Mouse (Mus musculus) MEL (cell line): ENCODE data around the gene Dctd. TPM values are rescaled to one million over a fixed set of nuclear protein-coding genes. Genes with fewer than 3 reads are reported as not detected.
A peak's percentile ranks its signal among the peaks of the same experiment; 100 is the strongest.

Source experiments
- DNase-seq: peaks from one replicate; pipeline ENCODE4 v3.0.0; 2011; ENCODE audit warnings: low read depth, low spot score
- H3K27ac ChIP-seq: 2 replicates; pipeline ENCODE4 v1.5.1; 2012; ENCODE audit warnings: low read depth, mild to moderate bottlenecking, control low read depth, low read length, moderate library complexity; ENCODE audit not compliant: control insufficient read depth
- H3K27me3 ChIP-seq, 2 experiments: fragments of 150-350 bp in 1 of 2; sonication (generic) in 1 of 2; 2 replicates each; pipeline ENCODE4 v1.6.1; 2012; ENCODE audit warnings: low read length in 2 of 2, mild to moderate bottlenecking in 2 of 2, improper control_type of control experiment in 1 of 2, moderate library complexity in 1 of 2; ENCODE audit not compliant: insufficient read depth in 2 of 2, control insufficient read depth in 1 of 2
- H3K36me3 ChIP-seq, 2 experiments: 2 replicates each; pipeline ENCODE4 v1.6.1; 2012 to 2014; ENCODE audit warnings: low read length in 2 of 2, improper control_type of control experiment in 1 of 2, inconsistent platforms in 1 of 2, mild to moderate bottlenecking in 1 of 2; ENCODE audit not compliant: insufficient read depth in 2 of 2, control insufficient read depth in 1 of 2
- H3K4me1 ChIP-seq, 2 experiments: fragments of 150-350 bp in 1 of 2; sonication (generic) in 1 of 2; 2 replicates each; pipeline ENCODE4 v1.6.1; 2012; ENCODE audit warnings: low read length in 2 of 2, improper control_type of control experiment in 1 of 2, mild to moderate bottlenecking in 1 of 2; ENCODE audit not compliant: insufficient read depth in 2 of 2, control insufficient read depth in 1 of 2
- H3K4me3 ChIP-seq, 2 experiments: fragments of 150-350 bp in 1 of 2; sonication (generic) in 1 of 2; 2 replicates each; pipeline ENCODE4 v1.5.1; 2012; ENCODE audit warnings: low read depth in 2 of 2, low read length in 2 of 2, mild to moderate bottlenecking in 2 of 2, moderate library complexity in 2 of 2, control low read depth in 1 of 2, improper control_type of control experiment in 1 of 2; ENCODE audit not compliant: control insufficient read depth in 1 of 2, insufficient read depth in 1 of 2
- H3K79me2 ChIP-seq: 2 replicates; pipeline ENCODE4 v1.6.1; 2012; ENCODE audit warnings: mild to moderate bottlenecking, low read length, moderate library complexity; ENCODE audit not compliant: control insufficient read depth, poor library complexity, insufficient read depth
- H3K9ac ChIP-seq: 2 replicates; pipeline ENCODE4 v1.6.1; 2012; ENCODE audit warnings: low read depth, mild to moderate bottlenecking, control low read depth, low read length, moderate library complexity; ENCODE audit not compliant: control insufficient read depth, poor library complexity, severe bottlenecking
- H3K9me3 ChIP-seq: fragments of 150-350 bp; sonication (generic); replicated peaks from 2 replicates; pipeline ENCODE4 v1.6.1; 2012; ENCODE audit warnings: mild to moderate bottlenecking, low read length, improper control_type of control experiment, moderate library complexity; ENCODE audit not compliant: insufficient read depth
- BHLHE40 ChIP-seq: IDR thresholded peaks from 2 replicates; pipeline ENCODE4 v1.6.1; 2012; ENCODE audit warnings: low read depth, mild to moderate bottlenecking, inconsistent platforms, low read length, improper control_type of control experiment, borderline replicate concordance
- CHD1 ChIP-seq: IDR thresholded peaks from 2 replicates; pipeline ENCODE4 v1.6.1; 2012; ENCODE audit warnings: low read depth, mild to moderate bottlenecking, inconsistent platforms, low read length, improper control_type of control experiment
- EP300 ChIP-seq, 2 experiments: IDR thresholded peaks; 2 replicates each; pipeline ENCODE4 v1.6.1; 2011; ENCODE audit warnings: improper control_type of control experiment in 2 of 2, low read length in 2 of 2, low read depth in 1 of 2, mild to moderate bottlenecking in 1 of 2
- ETS1 ChIP-seq: IDR thresholded peaks from 2 replicates; pipeline ENCODE4 v1.6.1; 2012; ENCODE audit warnings: low read depth, mild to moderate bottlenecking, inconsistent platforms, low read length, improper control_type of control experiment, moderate library complexity
- GATA1 ChIP-seq: IDR thresholded peaks from 2 replicates; pipeline ENCODE4 v1.6.1; 2011; ENCODE audit warnings: low read depth, low read length, improper control_type of control experiment
- JUND ChIP-seq: IDR thresholded peaks from 2 replicates; pipeline ENCODE4 v1.6.1; 2011; ENCODE audit warnings: low read depth, mild to moderate bottlenecking, improper control_type of control experiment, low read length
- MAFK ChIP-seq: IDR thresholded peaks from 2 replicates; pipeline ENCODE4 v1.6.1; 2011; ENCODE audit warnings: low read depth, mild to moderate bottlenecking, low read length, improper control_type of control experiment, borderline replicate concordance
- MXI1 ChIP-seq: IDR thresholded peaks from 2 replicates; pipeline ENCODE4 v1.6.1; 2011; ENCODE audit warnings: mild to moderate bottlenecking, low read depth, low read length, improper control_type of control experiment
- MYB ChIP-seq: IDR thresholded peaks from 2 replicates; pipeline ENCODE4 v1.6.1; 2011; ENCODE audit warnings: mild to moderate bottlenecking, low read depth, low read length, improper control_type of control experiment
- POLR2A ChIP-seq, 2 experiments: IDR thresholded peaks; 2 replicates each; pipeline ENCODE4 v1.6.1; 2011 to 2012; ENCODE audit warnings: low read length in 2 of 2, mild to moderate bottlenecking in 2 of 2, control low read depth in 1 of 2, improper control_type of control experiment in 1 of 2, low read depth in 1 of 2, moderate library complexity in 1 of 2; ENCODE audit not compliant: control insufficient read depth in 1 of 2, insufficient read depth in 1 of 2, poor library complexity in 1 of 2
- RAD21 ChIP-seq: IDR thresholded peaks from 2 replicates; pipeline ENCODE4 v1.6.1; 2011; ENCODE audit warnings: mild to moderate bottlenecking, low read depth, low read length, improper control_type of control experiment
- TAL1 ChIP-seq: IDR thresholded peaks from 2 replicates; pipeline ENCODE4 v1.6.1; 2012; ENCODE audit warnings: mild to moderate bottlenecking, inconsistent platforms, low read length, moderate library complexity, mixed read lengths
- UBTF ChIP-seq: IDR thresholded peaks from 2 replicates; pipeline ENCODE4 v1.6.1; 2012; ENCODE audit warnings: low read depth, mild to moderate bottlenecking, inconsistent platforms, low read length, improper control_type of control experiment, moderate library complexity, borderline replicate concordance; ENCODE audit not compliant: insufficient read depth
- USF1 ChIP-seq: IDR thresholded peaks from 2 replicates; pipeline ENCODE4 v1.6.1; 2014; ENCODE audit warnings: low read depth, mild to moderate bottlenecking, inconsistent platforms, low read length, improper control_type of control experiment, moderate library complexity
- ZC3H11A ChIP-seq: IDR thresholded peaks from 2 replicates; pipeline ENCODE4 v1.6.1; 2012; ENCODE audit warnings: low read depth, mild to moderate bottlenecking, inconsistent platforms, low read length, improper control_type of control experiment
- ZKSCAN1 ChIP-seq: IDR thresholded peaks from 2 replicates; pipeline ENCODE4 v1.6.1; 2012; ENCODE audit warnings: low read depth, mild to moderate bottlenecking, inconsistent platforms, low read length, improper control_type of control experiment, moderate library complexity
- ZMIZ1 ChIP-seq: IDR thresholded peaks from 2 replicates; pipeline ENCODE4 v1.6.1; 2012; ENCODE audit warnings: low read depth, mild to moderate bottlenecking, inconsistent platforms, low read length, improper control_type of control experiment, moderate library complexity
- polyA plus RNA-seq, 2 experiments: library from polyadenylated mRNA; stranded (reverse) in 1 of 2; unstranded in 1 of 2; fragments of >175 nt in 1 of 2; fragments of >200 nt in 1 of 2; gene quantifications; 2 replicates each; pipeline versions ENCODE4 v1.2.1 to v1.2.4; 2012; ENCODE audit warnings: low replicate concordance in 2 of 2, low read depth in 1 of 2; ENCODE audit not compliant: insufficient read length in 2 of 2, insufficient read depth in 1 of 2, missing spikeins in 1 of 2
- total RNA-seq: library from RNA; depleted of rRNA; stranded (reverse); fragments of 300-350 nt; gene quantifications from 2 replicates; pipeline ENCODE4 v1.2.3, GENCODE M21; 2012

Gene Dctd
- total and polyA plus RNA-seq, 3 experiments, result 59.5 to 79.9 (median 78.0) TPM

DNA sequence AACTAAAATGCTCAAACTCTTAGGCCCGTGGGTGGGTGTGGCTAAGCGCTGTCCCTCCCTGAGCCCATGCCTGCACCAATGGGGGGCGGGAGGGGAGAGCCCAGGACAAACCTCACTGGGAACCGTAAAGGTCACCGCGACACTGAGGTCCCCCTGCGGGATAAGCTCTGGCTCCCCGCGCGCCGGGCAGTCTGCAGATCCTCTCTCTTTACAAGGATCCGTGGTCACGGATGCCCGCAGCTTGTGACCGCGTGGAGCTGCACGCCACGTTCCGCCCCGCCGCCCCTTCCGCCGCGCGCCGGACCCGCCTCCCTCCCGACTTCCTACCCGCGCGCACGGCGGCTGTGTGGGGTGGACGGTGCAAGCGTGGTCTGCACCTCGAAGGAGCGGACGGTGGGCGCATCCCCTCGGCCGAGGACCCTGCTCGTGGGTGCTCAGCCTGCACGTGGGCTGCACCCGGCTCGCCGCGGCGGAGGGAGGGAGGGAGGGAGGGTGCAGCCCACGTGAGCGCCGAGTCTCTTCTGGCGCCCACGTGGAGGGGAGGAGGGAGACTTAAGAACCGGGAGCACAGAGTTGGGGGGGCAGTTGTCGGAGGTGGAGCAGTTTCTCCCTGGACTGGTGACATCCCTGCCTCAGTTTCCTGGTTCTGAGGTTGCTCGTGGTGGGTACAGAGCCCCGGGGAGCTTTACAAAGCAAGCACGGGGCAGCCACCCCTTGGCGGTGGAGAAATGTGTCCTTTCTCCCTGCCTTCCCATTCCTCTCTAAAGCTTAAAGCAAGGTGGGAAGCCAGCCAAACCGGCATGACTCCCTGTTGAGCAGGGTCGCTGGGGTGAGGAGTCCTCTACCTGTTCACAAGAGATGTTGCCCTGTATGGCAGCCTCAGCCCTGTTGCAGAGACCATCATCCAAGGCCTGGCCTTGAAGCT lies 11.2 kb downstream of the Dctd start (continued):
- no peak for TF ChIP-seq UBTF
- TF ChIP-seq MXI1, result peak; percentile 93
- TF ChIP-seq MYB, result no peak
- TF ChIP-seq ETS1, result no peak
- no peak for TF ChIP-seq CHD1
- no peak for TF ChIP-seq JUND
- TF ChIP-seq ZMIZ1, result no peak
- TF ChIP-seq ZKSCAN1, result no peak
- no peak for TF ChIP-seq ZC3H11A
- no peak for TF ChIP-seq GATA1
- no peak for TF ChIP-seq EP300 (IDR thresholded peaks at IDR 0.05; ENCODE audit: low read depth in 1 of 2, low read length in 2 of 2)
- TF ChIP-seq TAL1, result no peak
- TF ChIP-seq USF1, result peak; percentile 76
- TF ChIP-seq BHLHE40, result no peak
- TF ChIP-seq, all 39 proteins: peak for 10

DNA sequence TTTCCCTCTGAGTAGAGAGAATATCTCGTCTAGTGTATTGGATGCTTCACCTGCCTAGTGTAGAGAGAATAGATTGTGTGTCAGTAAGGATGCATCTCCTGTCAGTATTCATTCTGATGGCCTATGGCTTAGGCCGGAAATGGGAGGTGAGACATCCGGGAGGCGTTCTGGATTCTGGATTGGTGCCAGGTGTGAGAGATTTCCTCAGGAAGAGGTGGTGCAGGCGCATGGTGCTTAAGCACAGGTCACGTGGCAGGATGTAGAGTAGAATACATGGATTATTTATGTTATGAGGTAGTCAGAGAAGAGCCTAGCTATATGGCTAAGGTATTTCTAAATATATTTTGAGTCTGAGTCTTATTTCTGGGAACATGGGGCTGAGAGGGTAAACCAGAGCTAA lies 15.7 kb downstream of the Dctd start:
- Histone ChIP-seq H3K79me2 (peaks cover 14% of the 10 kb centered on the region), H3K27me3 (no peaks in the 10 kb centered on the region), H3K4me3 (no peak overlapping the region), H3K27ac (no peak overlapping the region), H3K9me3 (no peaks in the 10 kb centered on the region), H3K36me3 (peaks cover 6 to 11% of the 10 kb centered on the region in 2 experiments), H3K4me1 (peaks cover 0 to 5% of the 10 kb centered on the region in 2 experiments; a peak in 1 of 4 replicates)
- DNase-seq, result no peak
- TF ChIP-seq ETS1, result no peak
- TF ChIP-seq, all 39 proteins: peak for 0
- no peak overlapping the region for H3K9ac ChIP-seq

DNA sequence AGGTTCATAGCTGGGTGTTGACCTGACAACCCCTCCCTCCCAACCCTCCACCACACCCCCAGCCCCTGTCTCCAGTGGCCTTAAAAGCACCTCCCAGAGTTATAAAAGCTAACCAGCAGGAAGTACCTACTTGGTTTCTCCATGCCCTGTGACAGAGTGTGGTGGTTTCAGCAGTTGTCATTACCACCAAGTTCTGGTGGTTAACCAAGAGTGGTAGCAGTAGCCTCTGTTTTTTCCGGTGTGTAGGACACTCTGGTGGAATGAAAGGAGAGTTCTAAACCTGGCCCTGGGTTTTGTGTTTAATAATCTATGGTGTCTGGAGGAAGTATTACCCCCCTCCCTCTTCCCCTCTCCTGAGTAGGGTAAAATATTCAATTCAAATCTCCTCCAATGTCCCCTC lies 24.1 kb downstream of the Dctd start:
- H3K4me1 ChIP-seq, result no peaks in the 10 kb centered on the region
- no peak for DNase-seq
- no peaks in the 10 kb centered on the region for H3K9me3 ChIP-seq
- peaks cover 0 to 9% of the 10 kb centered on the region in 2 experiments; a peak in 2 of 4 replicates for H3K36me3 ChIP-seq
- no peak for TF ChIP-seq POLR2A (IDR thresholded peaks at IDR 0.05; ENCODE audit: control insufficient read depth in 1 of 2, insufficient read depth in 1 of 2, low read depth in 1 of 2, low read length in 2 of 2, poor library complexity in 1 of 2)
- TF ChIP-seq RAD21, result no peak
- no peak for TF ChIP-seq MXI1
- no peak for TF ChIP-seq MYB
- TF ChIP-seq MAFK, result no peak
- no peak overlapping the region for H3K4me3 ChIP-seq
- H3K79me2 ChIP-seq, result no peaks in the 10 kb centered on the region
- no peaks in the 10 kb centered on the region for H3K27me3 ChIP-seq
- H3K9ac ChIP-seq, result no peak overlapping the region
- no peak overlapping the region for H3K27ac ChIP-seq
